Mouse (Mus musculus) cerebellum, postnatal 36 days (tissue): ENCODE results near the gene Snrpa.

ENCODE experiments used
- DNase-seq, 2 experiments: peaks; one replicate each; pipeline ENCODE4 v3.0.0; 2021 to 2022; ENCODE audit warnings: mixed read lengths in 2 of 2

The Snrpa gene

GRCm38 (mm10) chr7:27165696-27166095 is 30.4 kb downstream of the Snrpa start:
- DNase-seq: no peak

- DNase-seq: peak; percentile 53 to 58
Measured at GRCm38 (mm10) chr7:27165007-27165655, 30.9 kb downstream of the Snrpa start.

- peak; percentile 51 to 63 for DNase-seq
Measured at GRCm38 (mm10) chr7:27164112-27164947, 31.7 kb downstream of the Snrpa start.

GRCm38 (mm10) chr7:27163450-27163805 is 32.6 kb downstream of the Snrpa start:
- no peak for DNase-seq

GRCm38 (mm10) chr7:27162780-27163449 is 33.2 kb downstream of the Snrpa start:
- DNase-seq: no peak

- no peak for DNase-seq
Measured at GRCm38 (mm10) chr7:27161744-27162143, 34.3 kb downstream of the Snrpa start.

GRCm38 (mm10) chr7:27160921-27161320 is 35.1 kb downstream of the Snrpa start:
- DNase-seq: no peak

GRCm38 (mm10) chr7:27159882-27160281 is 36.2 kb downstream of the Snrpa start:
- peak; percentile 82 to 89 for DNase-seq

GRCm38 (mm10) chr7:27159256-27159655 is 36.8 kb downstream of the Snrpa start:
- no peak for DNase-seq

- no peak for DNase-seq
Measured at GRCm38 (mm10) chr7:27158171-27158570, 37.9 kb downstream of the Snrpa start.

- DNase-seq: no peak
Measured at GRCm38 (mm10) chr7:27156005-27156404, 40.1 kb downstream of the Snrpa start.

GRCm38 (mm10) chr7:27153205-27153764 is 42.8 kb downstream of the Snrpa start, which contains the start of gene Cyp2t4:
Gene Cyp2t4, plus strand, starts transcription at chr7:27153714.
- DNase-seq: peak in 1 of 2 experiments; percentile 39
